Mouse (Mus musculus): Measurements from ENCODE around the gene AY074887. TPM values are rescaled to one million over a fixed set of nuclear protein-coding genes. Genes with fewer than 3 reads are reported as not detected.

Gene AY074887
- total RNA-seq, 2 experiments from 2014 or later = not detected

- ATAC-seq (replicated peaks; ENCODE audit: low FRiP score, poor library complexity, severe bottlenecking) = no peak
Observed at GRCm38 (mm10) chr9:54918191-54918590, 32.6 kb downstream of the AY074887 start.

- peak; percentile 58 for ATAC-seq (replicated peaks; ENCODE audit: low FRiP score, poor library complexity, severe bottlenecking)
Observed at GRCm38 (mm10) chr9:54917010-54917677, 33.7 kb downstream of the AY074887 start, which contains the start of gene Hykk. Hykk (plus strand) TSS chr9:54917283.

- ATAC-seq (replicated peaks; ENCODE audit: low FRiP score, poor library complexity, severe bottlenecking) = no peak
Observed at GRCm38 (mm10) chr9:54916401-54916800, 34.4 kb downstream of the AY074887 start.

DNA sequence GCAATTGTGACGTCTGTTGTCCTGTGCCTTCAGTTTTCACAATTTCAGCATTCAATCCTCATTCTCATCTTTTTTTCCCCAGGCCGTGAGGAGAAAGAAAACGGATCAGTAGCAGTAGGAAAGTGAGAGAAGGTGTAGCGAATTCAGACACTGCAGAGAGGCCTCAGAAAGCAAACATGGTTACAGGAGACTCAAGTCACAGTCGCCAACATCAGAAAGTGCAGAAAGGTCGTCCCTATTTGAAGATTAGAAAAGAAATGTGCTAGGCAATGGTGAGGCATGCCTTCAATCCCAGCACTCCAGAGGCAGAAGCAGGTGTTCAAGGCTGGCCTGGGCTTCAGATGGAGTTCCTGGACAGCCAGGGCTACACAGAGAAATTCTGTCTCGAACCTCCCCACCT, 35.2 kb downstream of the AY074887 start:
- ATAC-seq (replicated peaks; ENCODE audit: low FRiP score, poor library complexity, severe bottlenecking) = no peak

GRCm38 (mm10) chr9:54909446-54909845, 41.4 kb downstream of the AY074887 start:
- ATAC-seq (replicated peaks; ENCODE audit: low FRiP score, poor library complexity, severe bottlenecking) = no peak

Other genes with a start within 250 kb of the AY074887 start
- gene Wdr61, start 216.5 kb downstream of the AY074887 start, total RNA-seq (2015; ENCODE audit: low replicate concordance) = 28.5 and 44.3 TPM in 2 replicates
- gene Wdr61, start 216.5 kb downstream of the AY074887 start, total RNA-seq (2017; ENCODE audit: low replicate concordance) = 23.5 and 35.9 TPM in 2 replicates
- gene Crabp1, start 186.2 kb downstream of the AY074887 start, total RNA-seq (2015; ENCODE audit: low replicate concordance) = not detected in 2 replicates
- not detected in 2 replicates for gene Crabp1, start 186.2 kb downstream of the AY074887 start, total RNA-seq (2017; ENCODE audit: low replicate concordance)
- 22.3 and 33.1 TPM in 2 replicates for gene Ireb2, start 87.2 kb downstream of the AY074887 start, total RNA-seq (2015; ENCODE audit: low replicate concordance)
- gene Ireb2, start 87.2 kb downstream of the AY074887 start, total RNA-seq (2017; ENCODE audit: low replicate concordance) = 29.8 and 34.7 TPM in 2 replicates
- not detected in 2 replicates for gene Hykk, start 33.7 kb downstream of the AY074887 start, total RNA-seq (2015; ENCODE audit: low replicate concordance)
- 0.30 TPM in 1 of 2 replicates, not detected in the other for gene Hykk, start 33.7 kb downstream of the AY074887 start, total RNA-seq (2017; ENCODE audit: low replicate concordance)
- gene Psma4, start 208 bp downstream of the AY074887 start, total RNA-seq (2015; ENCODE audit: low replicate concordance) = 93.1 and 102 TPM in 2 replicates
- 60.1 and 70.1 TPM in 2 replicates for gene Psma4, start 208 bp downstream of the AY074887 start, total RNA-seq (2017; ENCODE audit: low replicate concordance)
- gene Chrna5, start 29.9 kb upstream of the AY074887 start, total RNA-seq (2015; ENCODE audit: low replicate concordance) = not detected in 2 replicates
- gene Chrna5, start 29.9 kb upstream of the AY074887 start, total RNA-seq (2017; ENCODE audit: low replicate concordance) = not detected in 2 replicates
- gene Chrna3, start 75.6 kb upstream of the AY074887 start, total RNA-seq (2015; ENCODE audit: low replicate concordance) = not detected in 2 replicates
- gene Chrna3, start 75.6 kb upstream of the AY074887 start, total RNA-seq (2017; ENCODE audit: low replicate concordance) = not detected in 2 replicates
- not detected in 2 replicates for gene Chrnb4, start 97.8 kb upstream of the AY074887 start, total RNA-seq (2015; ENCODE audit: low replicate concordance)
- not detected in 2 replicates for gene Chrnb4, start 97.8 kb upstream of the AY074887 start, total RNA-seq (2017; ENCODE audit: low replicate concordance)
- gene Ube2q2, start 197.9 kb upstream of the AY074887 start, total RNA-seq (2015; ENCODE audit: low replicate concordance) = 10.5 and 12.6 TPM in 2 replicates
- gene Ube2q2, start 197.9 kb upstream of the AY074887 start, total RNA-seq (2017; ENCODE audit: low replicate concordance) = 5.6 and 13.5 TPM in 2 replicates

Measured in erythroid progenitor cell, adult 5-6 weeks (primary cell).